Mouse (Mus musculus) CD4-positive, CD25-positive, alpha-beta regulatory T cell (primary cell): ENCODE measurements around the gene Rasgrp3. TPM values are rescaled to one million over a fixed set of nuclear protein-coding genes. Genes with fewer than 3 reads are reported as not detected.

Experiments
- polyA plus RNA-seq: library from polyadenylated mRNA; unstranded; fragments of 100-300 nt; shearing (Covaris generic); gene quantifications from one replicate; pipeline ENCODE4 v1.2.1, GENCODE M21; 2017

The Rasgrp3 gene
- 0.48 TPM for polyA plus RNA-seq

DNA sequence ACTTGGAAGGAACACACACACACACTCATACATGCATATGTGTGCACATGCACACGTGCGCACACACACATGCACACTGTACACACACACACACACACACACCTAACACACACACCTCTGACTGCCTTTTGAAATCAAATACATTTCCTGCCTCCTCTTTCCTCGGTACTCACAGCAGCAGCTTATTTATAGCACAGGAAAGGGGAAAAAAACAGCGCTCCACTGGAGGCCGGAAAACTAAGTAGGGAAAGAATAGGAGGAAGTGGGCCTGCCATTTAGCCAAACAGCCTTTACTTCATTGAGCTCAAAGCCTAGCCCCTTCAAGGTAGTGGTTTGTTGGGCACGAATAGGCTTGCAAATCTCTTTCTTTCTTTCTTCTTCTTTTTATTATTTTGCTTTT is at the start of gene Rasgrp3:
TSS of gene Rasgrp3 (plus strand) at position 298 of the 400 bp plus-strand sequence.

GRCm38 (mm10) chr17:75551512-75552400 is 116.1 kb downstream of the Rasgrp3 start, which contains the start of gene Fam98a:
Fam98a (minus strand) TSS chr17:75551946.

Other genes with a start within 250 kb of the Rasgrp3 start
- 20.0 TPM for gene Fam98a, start 116.0 kb downstream of the Rasgrp3 start, polyA plus RNA-seq